Mouse (Mus musculus) heart, adult 11 months (tissue): ENCODE measurements around the gene Gm15294.

Experiments used
- DNase-seq: peaks from one replicate; pipeline ENCODE4 v3.0.0; 2022

The Gm15294 gene

GRCm38 (mm10) chrX:141875135-141875534 lies at the start of gene Gm15294:
Gene Gm15294, minus strand, starts transcription at chrX:141875235.
- DNase-seq = no peak

GRCm38 (mm10) chrX:141884336-141885048 lies 9.5 kb upstream of the Gm15294 start:
- no peak for DNase-seq

- DNase-seq = no peak
Observed at GRCm38 (mm10) chrX:141874024-141874423, 1.0 kb downstream of the Gm15294 start.

GRCm38 (mm10) chrX:141873597-141873996 lies 1.4 kb downstream of the Gm15294 start:
- no peak for DNase-seq

- no peak for DNase-seq
Observed at GRCm38 (mm10) chrX:141855684-141856396, 19.2 kb downstream of the Gm15294 start.
